Mouse (Mus musculus) E14TG2a.4 (cell line): ENCODE measurements around the gene Acat3.
"Not testable (repeated sequence)": the region's sequence is repeated elsewhere in the genome, so short reads cannot be mapped to it uniquely, and the experiment has no call there.

Source experiments
- CTCF ChIP-seq: conservative IDR thresholded peaks from 2 replicates; pipeline ENCODE4 v1.5.1; 2014; ENCODE audit warnings: low read length
- NANOG ChIP-seq: IDR thresholded peaks from 2 replicates; pipeline ENCODE4 v1.6.1; 2014; ENCODE audit warnings: borderline replicate concordance, low read length, mixed read lengths
- POU5F1 ChIP-seq: IDR thresholded peaks from 2 replicates; pipeline ENCODE4 v1.6.1; 2014; ENCODE audit warnings: low read length, borderline replicate concordance

- TF ChIP-seq CTCF, POU5F1, NANOG: not testable (repeated sequence)
These were observed 19.0 kb upstream of the Acat3 start for GRCm38 (mm10) chr17:12959377-12959776.
